Mouse (Mus musculus) CH12.LX (cell line): Measurements from ENCODE around the gene S100a10.

Experiments used
- CTCF ChIP-seq, 2 experiments: IDR thresholded peaks in 1 of 2; conservative IDR thresholded peaks in 1 of 2; 2 replicates each; pipeline ENCODE4 v1.5.1; 2011 to 2012; ENCODE audit warnings: low read depth in 2 of 2, low read length in 2 of 2, improper control_type of control experiment in 1 of 2, inconsistent platforms in 1 of 2, mild to moderate bottlenecking in 1 of 2, moderate library complexity in 1 of 2
- EP300 ChIP-seq: IDR thresholded peaks from 2 replicates; pipeline ENCODE4 v1.6.1; 2011; ENCODE audit warnings: low read length, improper control_type of control experiment
- ETS1 ChIP-seq: conservative IDR thresholded peaks from 2 replicates; pipeline ENCODE4 v1.6.1; 2012; ENCODE audit warnings: low read depth, mild to moderate bottlenecking, inconsistent platforms, low read length, improper control_type of control experiment, moderate library complexity
- JUND ChIP-seq: conservative IDR thresholded peaks from 2 replicates; pipeline ENCODE4 v1.6.1; 2011; ENCODE audit warnings: low read depth, low read length, improper control_type of control experiment
- MAFK ChIP-seq: IDR thresholded peaks from 2 replicates; pipeline ENCODE4 v1.6.1; 2011; ENCODE audit warnings: low read length, improper control_type of control experiment; ENCODE audit not compliant: insufficient replicate concordance
- MAX ChIP-seq: IDR thresholded peaks from 2 replicates; pipeline ENCODE4 v1.6.1; 2011; ENCODE audit warnings: low read length, improper control_type of control experiment
- MXI1 ChIP-seq: IDR thresholded peaks from 2 replicates; pipeline ENCODE4 v1.6.1; 2011; ENCODE audit warnings: mild to moderate bottlenecking, low read depth, low read length, improper control_type of control experiment
- POLR2A ChIP-seq: IDR thresholded peaks from 2 replicates; pipeline ENCODE4 v1.6.1; 2011; ENCODE audit warnings: low read depth, mild to moderate bottlenecking, improper control_type of control experiment, low read length
- SIN3A ChIP-seq: IDR thresholded peaks from 2 replicates; pipeline ENCODE4 v1.6.1; 2012; ENCODE audit warnings: low read length, improper control_type of control experiment, inconsistent platforms
- TCF12 ChIP-seq: IDR thresholded peaks from 2 replicates; pipeline ENCODE4 v1.6.1; 2014; ENCODE audit warnings: low read depth, mild to moderate bottlenecking, inconsistent platforms, low read length, improper control_type of control experiment
- USF1 ChIP-seq: IDR thresholded peaks from 2 replicates; pipeline ENCODE4 v1.6.1; 2014; ENCODE audit warnings: low read depth, mild to moderate bottlenecking, inconsistent platforms, low read length, improper control_type of control experiment
- ZC3H11A ChIP-seq: IDR thresholded peaks from 2 replicates; pipeline ENCODE4 v1.6.1; 2012; ENCODE audit warnings: low read depth, mild to moderate bottlenecking, inconsistent platforms, low read length, improper control_type of control experiment

GRCm38 (mm10) chr3:93522611-93523010 lies 32.3 kb upstream of the S100a10 start:
- TF ChIP-seq POLR2A (no peak), MAX (peak; percentile 19; the same call in 1 of the 2 replicates), MAFK (no peak), CTCF (conservative IDR thresholded peaks at IDR 0.05 in 1 of 2, IDR thresholded peaks at IDR 0.05 in 1 of 2; ENCODE audit: low read depth in 2 of 2, low read length in 2 of 2) (peak; percentile 77 to 93), MXI1 (0 out of 2 replicates have a peak, but pooled peaks have one; percentile 32), EP300 (no peak), JUND (no peak; the same call in 1 of the 2 replicates), ZC3H11A (no peak), SIN3A (no peak), ETS1 (no peak), TCF12 (no peak), USF1 (no peak)
